ENCODE assay signal across 8 mouse cellular contexts in genomic region chr17:17373918-17374910, GRCm38 (mm10). TPM values are rescaled to one million over a fixed set of nuclear protein-coding genes. Genes with fewer than 3 reads are reported as not detected.
DNase-seq lines count a peak whose midpoint lies in the region; ATAC-seq lines count a peak whose summit lies in the region.

Gene Riok2, plus strand, starts transcription at chr17:17374309.

- under 1% methylated on average over 48 of the region's 48 CpGs for WGBS in hindbrain, embryonic 16.5 days
- under 1% methylated on average over 48 of the region's 48 CpGs for WGBS in macrophage (ENCODE audit: missing documents)

- peaks cover 10% of the 10 kb centered on the region for H3K4me1 ChIP-seq in hindbrain, embryonic 16.5 days (ENCODE audit: control insufficient read depth, insufficient read depth, low read depth, low read length)

- peaks cover 48% of the 10 kb centered on the region for H3K79me2 ChIP-seq in macrophage (ENCODE audit: inconsistent target)

- no peaks in the 10 kb centered on the region for H3K9me3 ChIP-seq in hindbrain, embryonic 16.5 days (ENCODE audit: control insufficient read depth, low read length)

- peak within 1 kb of the TSS; percentile 85 for H3K9ac ChIP-seq in hindbrain, embryonic 16.5 days (ENCODE audit: low read depth, low read length)

- peak within 1 kb of the TSS; percentile 72 for H3K4me3 ChIP-seq in hindbrain, embryonic 16.5 days (ENCODE audit: low read length)
- peak within 1 kb of the TSS; percentile 77 for H3K4me3 ChIP-seq in macrophage (ENCODE audit: inconsistent target)

- ATAC-seq in hindbrain, embryonic 16.5 days = peak; percentile 98

- peak within 1 kb of the TSS; percentile 88 for H3K4me2 ChIP-seq in hindbrain, embryonic 16.5 days (ENCODE audit: low read length)

- peak within 1 kb of the TSS; percentile 81 for H3K27ac ChIP-seq in hindbrain, embryonic 16.5 days (ENCODE audit: low read depth, low read length)
- peak within 1 kb of the TSS; percentile 94 for H3K27ac ChIP-seq in macrophage

- H3K27me3 ChIP-seq in hindbrain, embryonic 16.5 days (replicated peaks; ENCODE audit: control insufficient read depth, insufficient read depth, low read length) = no peaks in the 10 kb centered on the region

- DNase-seq in WW6 (ENCODE audit: low read depth, low spot score) = peak; percentile 88
- DNase-seq in cerebellum, postnatal 4 days (ENCODE audit: low spot score in 2 of 2) = peak; percentile 75 to 92
- peak; percentile 98 for DNase-seq in gastrocnemius, adult 18-20 months (ENCODE audit: low spot score)
- DNase-seq in left cerebral cortex, adult 18-20 months (ENCODE audit: low spot score in 2 of 2) = peak; percentile 91 to 94
- peak; percentile 94 for DNase-seq in right cerebral cortex, adult 18-20 months
- DNase-seq in urinary bladder, postnatal 10 days (ENCODE audit: low spot score) = peak; percentile 69

- H3K36me3 ChIP-seq in hindbrain, embryonic 16.5 days (ENCODE audit: control insufficient read depth, insufficient read depth, low read length) = peaks cover 6% of the 10 kb centered on the region; the same call in 1 of the 2 replicates
- H3K36me3 ChIP-seq in macrophage (ENCODE audit: inconsistent target) = peaks cover 6% of the 10 kb centered on the region; the same call in 1 of the 2 replicates

RNA-seq across cellular contexts. Expression of gene Riok2, which starts in this region (rescaled TPM):
- 10 to 100 TPM; 12.3 to 14.0 TPM for total RNA-seq in gastrocnemius, adult 18-20 months (2021)
- 20.2 and 21.2 TPM in 2 replicates for polyA plus RNA-seq in hindbrain, embryonic 16.5 days (2015; fragmentation: Nextera tagmentation; extraction: Ambion mirVana)
- 10 to 100 TPM; 17.6 to 18.2 TPM for total RNA-seq in left cerebral cortex, adult 18-20 months (2021)
- 10 to 100 TPM; 13.5 to 41.1 (median 30.7) TPM for total RNA-seq in macrophage (2018; cell fraction: chromatin; rRNA removed)
- total RNA-seq in macrophage (2018; cell fraction: cytosol; rRNA removed) = 10 to 100 TPM in 24 of 26 experiments, 1 to 10 TPM in 2; 6.9 to 15.1 (median 12.0) TPM
- 10 to 100 TPM in 25 of 26 experiments, 1 to 10 TPM in 1; 9.7 to 51.8 (median 20.3) TPM for total RNA-seq in macrophage (2018; cell fraction: nucleus; rRNA removed)
- 9.3 to 25.6 TPM (median 18.1 TPM) in 3 replicates for polyA plus RNA-seq in macrophage (2018)

Comparison
In these comparisons a context has a peak if more than half of its experiments do, and no peak if none do; other contexts are left out.
1. Peak in every context shown above with its lines: DNase-seq, ATAC-seq, H3K4me3 ChIP-seq and H3K27ac ChIP-seq.